Mouse (Mus musculus): ENCODE data around the gene Cbln4. TPM values are rescaled to one million over a fixed set of nuclear protein-coding genes. Genes with fewer than 3 reads are reported as not detected.

Gene Cbln4
- polyA plus RNA-seq, 1 experiment, result not detected

GRCm38 (mm10) chr2:172042607-172043234, 545 bp downstream of the Cbln4 start:
- H3K4me1 ChIP-seq (ENCODE audit: control insufficient read depth, insufficient read depth, insufficient read length, low read length), result no peaks in the 10 kb centered on the region
- peaks cover 5% of the 10 kb centered on the region; the same call in 1 of the 2 replicates for H3K27me3 ChIP-seq (ENCODE audit: control insufficient read depth, insufficient read depth, low read length)
- WGBS, result 7% methylated on average over 46 of the region's 46 CpGs
- TF ChIP-seq POLR2A (IDR thresholded peaks at IDR 0.05; ENCODE audit: low read depth, low read length), result no peak
- TF ChIP-seq CTCF (IDR thresholded peaks at IDR 0.05; ENCODE audit: extremely low read depth, insufficient read length, insufficient replicate concordance, low read depth, low read length), result no peak
- H3K4me3 ChIP-seq (ENCODE audit: low read depth, low read length), result no peak overlapping the region
- H3K27ac ChIP-seq (ENCODE audit: insufficient read depth, low read depth, low read length), result no peak overlapping the region
- no peaks in the 10 kb centered on the region for H3K36me3 ChIP-seq (ENCODE audit: control insufficient read depth, insufficient read depth, low read length)

- H3K36me3 ChIP-seq (ENCODE audit: control insufficient read depth, insufficient read depth, low read length), result no peaks in the 10 kb centered on the region
- TF ChIP-seq CTCF (IDR thresholded peaks at IDR 0.05; ENCODE audit: extremely low read depth, insufficient read length, insufficient replicate concordance, low read depth, low read length), result no peak
- no peak for TF ChIP-seq POLR2A (IDR thresholded peaks at IDR 0.05; ENCODE audit: low read depth, low read length)
- peaks cover 5% of the 10 kb centered on the region; the same call in 1 of the 2 replicates for H3K27me3 ChIP-seq (ENCODE audit: control insufficient read depth, insufficient read depth, low read length)
- H3K4me3 ChIP-seq (ENCODE audit: low read depth, low read length), result no peak overlapping the region
- H3K4me1 ChIP-seq (ENCODE audit: control insufficient read depth, insufficient read depth, insufficient read length, low read length), result no peaks in the 10 kb centered on the region
- no peak overlapping the region for H3K27ac ChIP-seq (ENCODE audit: insufficient read depth, low read depth, low read length)
- 8% methylated on average over 34 of the region's 34 CpGs for WGBS
Measured at GRCm38 (mm10) chr2:172042125-172042524, 1.1 kb downstream of the Cbln4 start.

DNA sequence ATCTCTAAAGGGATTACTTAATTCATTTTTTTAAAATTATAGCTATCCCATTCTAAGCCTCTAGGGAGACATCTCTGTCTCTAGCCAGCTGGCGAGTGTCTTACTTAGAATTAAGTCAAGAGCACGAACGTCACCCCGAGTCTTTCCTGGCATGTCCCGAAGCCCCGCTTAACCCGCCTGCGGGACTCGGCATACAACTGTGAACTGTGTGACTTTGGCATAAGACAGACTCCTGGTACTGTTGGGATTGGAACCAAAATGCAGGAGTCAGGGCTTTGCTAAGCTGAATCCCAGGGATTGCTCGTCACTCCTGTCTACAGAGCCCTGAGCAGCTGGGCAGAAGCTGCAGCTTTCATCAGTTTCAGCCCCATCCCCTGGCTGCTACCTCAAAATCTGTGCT, 2.4 kb downstream of the Cbln4 start:
- TF ChIP-seq POLR2A (IDR thresholded peaks at IDR 0.05; ENCODE audit: low read depth, low read length) (no peak), CTCF (IDR thresholded peaks at IDR 0.05; ENCODE audit: extremely low read depth, insufficient read length, insufficient replicate concordance, low read depth, low read length) (no peak)
- H3K36me3 ChIP-seq (ENCODE audit: control insufficient read depth, insufficient read depth, low read length), result no peaks in the 10 kb centered on the region
- no peak overlapping the region for H3K27ac ChIP-seq (ENCODE audit: insufficient read depth, low read depth, low read length)
- no peaks in the 10 kb centered on the region for H3K4me1 ChIP-seq (ENCODE audit: control insufficient read depth, insufficient read depth, insufficient read length, low read length)
- peaks cover 5% of the 10 kb centered on the region; the same call in 1 of the 2 replicates for H3K27me3 ChIP-seq (ENCODE audit: control insufficient read depth, insufficient read depth, low read length)
- H3K4me3 ChIP-seq (ENCODE audit: low read depth, low read length), result no peak overlapping the region
- 71% methylated on average over 10 of the region's 10 CpGs for WGBS

GRCm38 (mm10) chr2:172039601-172040000, 3.7 kb downstream of the Cbln4 start:
- no peak overlapping the region for H3K27ac ChIP-seq (ENCODE audit: insufficient read depth, low read depth, low read length)
- WGBS, result 76% methylated on average over 5 of the region's 5 CpGs
- no peak overlapping the region for H3K4me3 ChIP-seq (ENCODE audit: low read depth, low read length)
- no peaks in the 10 kb centered on the region for H3K4me1 ChIP-seq (ENCODE audit: control insufficient read depth, insufficient read depth, insufficient read length, low read length)
- TF ChIP-seq POLR2A (IDR thresholded peaks at IDR 0.05; ENCODE audit: low read depth, low read length) (no peak), CTCF (IDR thresholded peaks at IDR 0.05; ENCODE audit: extremely low read depth, insufficient read length, insufficient replicate concordance, low read depth, low read length) (no peak)
- H3K27me3 ChIP-seq (ENCODE audit: control insufficient read depth, insufficient read depth, low read length), result peaks cover 5% of the 10 kb centered on the region; the same call in 1 of the 2 replicates
- no peaks in the 10 kb centered on the region for H3K36me3 ChIP-seq (ENCODE audit: control insufficient read depth, insufficient read depth, low read length)

DNA sequence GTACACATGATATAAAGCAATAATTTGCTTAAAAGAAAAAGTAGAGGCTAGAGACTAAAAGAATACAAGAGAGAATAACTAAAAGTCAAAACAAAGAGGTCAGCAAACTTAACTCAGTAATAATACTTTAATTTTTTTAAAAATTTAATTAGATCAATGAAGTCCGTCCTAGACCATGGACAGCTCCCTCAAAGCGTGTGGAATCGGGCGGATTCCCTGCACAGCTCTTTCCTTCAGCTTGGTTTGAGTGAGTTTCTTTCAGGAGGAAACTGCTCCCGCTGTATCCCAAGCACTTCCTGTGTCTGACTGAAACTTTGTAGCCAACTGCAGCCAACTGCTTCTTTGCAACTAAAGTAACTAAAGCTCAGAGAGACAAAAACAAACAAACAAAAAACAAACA, 9.0 kb downstream of the Cbln4 start:
- Histone ChIP-seq H3K36me3 (ENCODE audit: control insufficient read depth, insufficient read depth, low read length) (no peaks in the 10 kb centered on the region), H3K4me3 (ENCODE audit: low read depth, low read length) (no peak overlapping the region), H3K27ac (ENCODE audit: insufficient read depth, low read depth, low read length) (no peak overlapping the region), H3K4me1 (ENCODE audit: control insufficient read depth, insufficient read depth, insufficient read length, low read length) (no peaks in the 10 kb centered on the region), H3K27me3 (ENCODE audit: control insufficient read depth, insufficient read depth, low read length) (no peaks in the 10 kb centered on the region)
- WGBS, result 24% methylated on average over 5 of the region's 5 CpGs
- TF ChIP-seq CTCF (IDR thresholded peaks at IDR 0.05; ENCODE audit: extremely low read depth, insufficient read length, insufficient replicate concordance, low read depth, low read length) (no peak), POLR2A (IDR thresholded peaks at IDR 0.05; ENCODE audit: low read depth, low read length) (no peak)

DNA sequence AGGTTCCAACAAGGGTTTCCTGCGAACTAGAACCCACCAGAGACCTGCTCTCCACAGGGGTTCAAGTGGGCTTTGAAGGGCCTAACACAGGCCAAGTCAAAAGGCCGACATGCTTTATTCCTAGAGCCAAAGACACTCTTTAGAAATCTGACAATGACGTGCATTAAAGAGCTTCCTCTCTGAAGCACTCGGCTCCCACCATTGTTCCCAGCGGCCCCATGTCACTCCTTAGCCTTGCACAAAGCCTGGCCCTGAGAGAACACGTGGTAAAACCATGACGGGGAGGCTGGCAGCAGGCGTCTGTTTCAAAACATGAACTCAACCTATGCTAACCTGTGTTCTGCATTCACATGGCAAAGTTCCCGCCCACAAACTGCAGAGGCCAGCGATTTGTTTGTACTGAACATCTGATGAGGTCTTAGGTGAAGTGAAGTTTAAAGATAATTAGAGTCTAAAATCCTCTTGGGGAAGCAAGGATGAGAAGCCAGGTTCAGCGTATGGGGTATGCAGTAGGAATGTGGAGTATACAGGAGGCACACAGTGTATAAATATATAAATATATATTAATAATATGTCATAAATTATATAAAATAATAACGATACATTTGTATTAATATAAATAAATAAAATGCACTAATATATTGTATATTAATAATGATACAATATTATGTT, 17.7 kb downstream of the Cbln4 start:
- Histone ChIP-seq H3K27me3 (ENCODE audit: control insufficient read depth, insufficient read depth, low read length) (no peaks in the 10 kb centered on the region), H3K36me3 (ENCODE audit: control insufficient read depth, insufficient read depth, low read length) (no peaks in the 10 kb centered on the region), H3K27ac (ENCODE audit: insufficient read depth, low read depth, low read length) (no peak overlapping the region), H3K4me1 (ENCODE audit: control insufficient read depth, insufficient read depth, insufficient read length, low read length) (no peaks in the 10 kb centered on the region), H3K4me3 (ENCODE audit: low read depth, low read length) (no peak overlapping the region)
- TF ChIP-seq POLR2A (IDR thresholded peaks at IDR 0.05; ENCODE audit: low read depth, low read length) (no peak), CTCF (IDR thresholded peaks at IDR 0.05; ENCODE audit: extremely low read depth, insufficient read length, insufficient replicate concordance, low read depth, low read length) (no peak)
- 71% methylated on average over 12 of the region's 12 CpGs for WGBS

DNA sequence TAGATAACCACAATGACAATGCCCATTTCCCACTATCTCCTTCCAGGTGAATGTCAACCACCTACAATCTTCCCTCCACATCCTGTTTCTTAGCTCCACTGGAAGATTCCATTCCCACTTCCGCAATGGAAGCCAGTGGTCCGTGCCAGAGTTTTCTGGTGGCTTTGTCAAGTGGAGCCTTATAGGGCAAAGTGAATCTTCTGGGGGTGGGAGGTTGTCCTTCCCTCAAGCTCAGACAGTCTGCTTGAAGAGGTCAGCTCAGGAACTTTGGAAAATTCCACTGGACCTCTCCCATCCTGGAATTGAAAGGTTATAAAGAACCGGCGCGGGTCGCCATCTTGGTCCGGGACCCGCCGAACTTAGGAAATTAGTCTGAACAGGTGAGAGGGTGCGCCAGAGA, 36.5 kb downstream of the Cbln4 start:
- Histone ChIP-seq H3K4me1 (ENCODE audit: control insufficient read depth, insufficient read depth, insufficient read length, low read length) (no peaks in the 10 kb centered on the region), H3K36me3 (ENCODE audit: control insufficient read depth, insufficient read depth, low read length) (no peaks in the 10 kb centered on the region), H3K4me3 (ENCODE audit: low read depth, low read length) (no peak overlapping the region), H3K27ac (ENCODE audit: insufficient read depth, low read depth, low read length) (no peak overlapping the region), H3K27me3 (ENCODE audit: control insufficient read depth, insufficient read depth, low read length) (no peaks in the 10 kb centered on the region)
- 95% methylated on average over 10 of the region's 10 CpGs for WGBS
- TF ChIP-seq CTCF (IDR thresholded peaks at IDR 0.05; ENCODE audit: extremely low read depth, insufficient read length, insufficient replicate concordance, low read depth, low read length), result no peak
- no peak for TF ChIP-seq POLR2A (IDR thresholded peaks at IDR 0.05; ENCODE audit: low read depth, low read length)

Measured in small intestine, adult 2 months (tissue).